Mouse (Mus musculus) liver, postnatal 0 days (tissue): ENCODE data around the gene Mdm2.

ENCODE experiments used
- CTCF ChIP-seq: sonication (generic); IDR thresholded peaks from 2 replicates; pipeline ENCODE4 v1.5.1; 2016; ENCODE audit warnings: antibody characterized with exemption, low read depth
- EP300 ChIP-seq: IDR thresholded peaks from 2 replicates; pipeline ENCODE4 v1.6.1; 2016; ENCODE audit warnings: antibody characterized with exemption, low read depth, mild to moderate bottlenecking

DNA sequence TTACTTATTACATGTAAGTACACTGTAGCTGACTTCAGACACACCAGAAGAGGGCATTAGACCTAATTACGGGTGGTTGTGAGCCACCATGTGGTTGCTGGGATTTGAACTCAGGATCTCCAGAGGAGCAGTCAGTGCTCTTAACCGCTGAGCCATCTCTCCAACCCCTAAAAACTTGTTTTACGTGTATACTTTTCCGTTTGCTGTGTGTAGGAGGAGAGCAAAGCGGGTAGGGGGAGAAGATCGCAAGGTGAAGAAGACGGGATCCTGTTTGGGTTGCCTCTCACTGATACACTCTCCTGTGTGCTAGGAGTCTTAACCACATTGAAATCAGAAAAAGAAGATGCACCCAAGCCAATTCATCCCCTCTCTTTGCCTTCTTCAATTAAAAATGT is 56.8 kb downstream of the Mdm2 start:
- no peak for TF ChIP-seq CTCF
- no peak for TF ChIP-seq EP300
